In genomic region chr11:58867039-58867953, GRCm38 (mm10) we compare ENCODE assay signal across 8 mouse cellular contexts. TPM values are rescaled to one million over a fixed set of nuclear protein-coding genes. Genes with fewer than 3 reads are reported as not detected.
DNase-seq lines count a peak whose midpoint lies in the region; ATAC-seq and TF ChIP-seq lines count a peak whose summit lies in the region.

2810021J22Rik (plus strand) TSS chr11:58867216.

- H3K36me3 ChIP-seq in erythroblast, embryonic 14.5 days (ENCODE audit: control insufficient read depth), result peaks cover 29% of the 10 kb centered on the region
- peaks cover 22% of the 10 kb centered on the region for H3K36me3 ChIP-seq in heart, embryonic 12.5 days
- H3K36me3 ChIP-seq in kidney, embryonic 16.5 days (ENCODE audit: insufficient read depth, low read length), result peaks cover 13% of the 10 kb centered on the region; the same call in 1 of the 2 replicates
- peaks cover 2% of the 10 kb centered on the region; the same call in 1 of the 2 replicates for H3K36me3 ChIP-seq in liver, embryonic 11.5 days (ENCODE audit: control insufficient read depth, insufficient read depth, low read length)
- no peaks in the 10 kb centered on the region for H3K36me3 ChIP-seq in myocyte (ENCODE audit: control insufficient read depth, insufficient read depth)

- peak within 1 kb of the TSS; percentile 92 for H3K4me3 ChIP-seq in erythroblast, embryonic 14.5 days (replicated peaks)
- peak within 1 kb of the TSS; percentile 79 for H3K4me3 ChIP-seq in heart, embryonic 12.5 days
- H3K4me3 ChIP-seq in kidney, embryonic 16.5 days (ENCODE audit: low read length), result peak within 1 kb of the TSS; percentile 75
- peak within 1 kb of the TSS; percentile 74 for H3K4me3 ChIP-seq in liver, embryonic 11.5 days (ENCODE audit: low read depth, low read length)
- H3K4me3 ChIP-seq in myocyte, result peak within 1 kb of the TSS; percentile 53

- H3K9me3 ChIP-seq in erythroblast, embryonic 14.5 days (ENCODE audit: control insufficient read depth, low read length), result no peaks in the 10 kb centered on the region
- H3K9me3 ChIP-seq in heart, embryonic 12.5 days (replicated peaks), result 0 out of 2 replicates have a peak, but pooled peaks cover 3% of the 10 kb centered on the region
- H3K9me3 ChIP-seq in kidney, embryonic 16.5 days (ENCODE audit: low read length), result no peaks in the 10 kb centered on the region
- H3K9me3 ChIP-seq in liver, embryonic 11.5 days (ENCODE audit: control insufficient read depth, low read length), result no peaks in the 10 kb centered on the region

- H3K4me1 ChIP-seq in erythroblast, embryonic 14.5 days (ENCODE audit: control insufficient read depth), result peaks cover 27% of the 10 kb centered on the region
- H3K4me1 ChIP-seq in heart, embryonic 12.5 days (replicated peaks), result peaks cover 11% of the 10 kb centered on the region
- H3K4me1 ChIP-seq in kidney, embryonic 16.5 days (ENCODE audit: insufficient read depth, low read length), result peaks cover 9% of the 10 kb centered on the region; the same call in 1 of the 2 replicates
- no peaks in the 10 kb centered on the region for H3K4me1 ChIP-seq in liver, embryonic 11.5 days (replicated peaks; ENCODE audit: control insufficient read depth, insufficient read depth, low read length)

- 3% methylated on average over 37 of the region's 37 CpGs for WGBS in heart, embryonic 12.5 days
- 2% methylated on average over 37 of the region's 37 CpGs for WGBS in kidney, embryonic 16.5 days
- 4% methylated on average over 37 of the region's 37 CpGs for WGBS in liver, embryonic 11.5 days

- H3K9ac ChIP-seq in heart, embryonic 12.5 days, result peak within 1 kb of the TSS; percentile 78
- H3K9ac ChIP-seq in kidney, embryonic 16.5 days (replicated peaks; ENCODE audit: low read length), result peak within 1 kb of the TSS; percentile 72
- H3K9ac ChIP-seq in liver, embryonic 11.5 days (ENCODE audit: low read depth, low read length), result peak within 1 kb of the TSS; percentile 77

- ATAC-seq in heart, embryonic 12.5 days (ENCODE audit: insufficient number of reproducible peaks, low FRiP score), result peak; percentile 88
- ATAC-seq in kidney, embryonic 16.5 days (ENCODE audit: low FRiP score, low TSS enrichment), result peak; percentile 94
- ATAC-seq in liver, embryonic 11.5 days (replicated peaks; ENCODE audit: low FRiP score), result peak; percentile 92

- no peaks in the 10 kb centered on the region for H3K79me2 ChIP-seq in myocyte (ENCODE audit: control insufficient read depth, insufficient read depth)

- H3K27me3 ChIP-seq in erythroblast, embryonic 14.5 days (ENCODE audit: control insufficient read depth), result no peaks in the 10 kb centered on the region
- no peaks in the 10 kb centered on the region for H3K27me3 ChIP-seq in heart, embryonic 12.5 days (replicated peaks)
- H3K27me3 ChIP-seq in kidney, embryonic 16.5 days (ENCODE audit: insufficient read depth, low read length), result no peaks in the 10 kb centered on the region
- no peaks in the 10 kb centered on the region for H3K27me3 ChIP-seq in liver, embryonic 11.5 days (replicated peaks; ENCODE audit: control insufficient read depth, insufficient read depth, low read length)
- no peaks in the 10 kb centered on the region for H3K27me3 ChIP-seq in myocyte (ENCODE audit: control insufficient read depth, insufficient read depth, insufficient read length)

- peak within 1 kb of the TSS; percentile 7 for H3ac ChIP-seq in myocyte (ENCODE audit: control insufficient read depth, insufficient read length)

- DNase-seq in CD4-positive, CD25-positive, alpha-beta regulatory T cell, adult 2 months (ENCODE audit: low read depth, low spot score), result peak; percentile 89
- DNase-seq in brain, embryonic 18.5 days (ENCODE audit: low read depth, low spot score), result peak; percentile 50
- DNase-seq in liver, embryonic 11.5 days (ENCODE audit: low spot score), result peak; percentile 85
- DNase-seq in spleen, postnatal 4 days (ENCODE audit: low spot score in 2 of 2), result peak; percentile 80 to 89

- H3K4me2 ChIP-seq in heart, embryonic 12.5 days, result peak within 1 kb of the TSS; percentile 90
- H3K4me2 ChIP-seq in kidney, embryonic 16.5 days (replicated peaks; ENCODE audit: low read depth, low read length), result peak within 1 kb of the TSS; percentile 55
- H3K4me2 ChIP-seq in liver, embryonic 11.5 days, result peak within 1 kb of the TSS; percentile 62
- peak within 1 kb of the TSS; percentile 79 for H3K4me2 ChIP-seq in myocyte (ENCODE audit: low read depth)

- TF ChIP-seq POLR2A in myocyte (IDR thresholded peaks at IDR 0.05; ENCODE audit: insufficient read length, low read depth), result peak; percentile 82

- H3K27ac ChIP-seq in heart, embryonic 12.5 days (ENCODE audit: poor library complexity, severe bottlenecking), result peak within 1 kb of the TSS; percentile 80
- peak within 1 kb of the TSS; percentile 87 for H3K27ac ChIP-seq in kidney, embryonic 16.5 days (ENCODE audit: low read length)
- H3K27ac ChIP-seq in liver, embryonic 11.5 days (ENCODE audit: low read depth, low read length), result peak within 1 kb of the TSS; percentile 66; the same call in 1 of the 2 replicates

TF ChIP-seq in myocyte, 11 proteins besides CTCF, POLR2A, EP300 and RAD21:
- TF ChIP-seq CEBPB (IDR thresholded peaks at IDR 0.05; ENCODE audit: insufficient read depth, poor library complexity, severe bottlenecking), result no peak
- TF ChIP-seq MYOD1 (IDR thresholded peaks at IDR 0.05; ENCODE audit: control insufficient read depth in 1 of 3, insufficient read length in 2 of 3, low read depth in 2 of 3), result peak in 2 of 3 experiments; percentile 21 to 40
- no peak for TF ChIP-seq REST (IDR thresholded peaks at IDR 0.05; ENCODE audit: insufficient read depth, insufficient read length)
- no peak for TF ChIP-seq USF1 (IDR thresholded peaks at IDR 0.05; ENCODE audit: low read depth)
- TF ChIP-seq E2F4 (IDR thresholded peaks at IDR 0.05; ENCODE audit: insufficient read depth), result no peak
- peak; percentile 69 for TF ChIP-seq POLR2AphosphoS2 (IDR thresholded peaks at IDR 0.05; ENCODE audit: insufficient read length, low read depth)
- no peak for TF ChIP-seq TCF12 (IDR thresholded peaks at IDR 0.05; ENCODE audit: insufficient read depth, poor library complexity, severe bottlenecking)
- TF ChIP-seq MYOG (IDR thresholded peaks at IDR 0.05; ENCODE audit: control insufficient read depth in 1 of 3, insufficient read depth in 1 of 3, insufficient read length in 2 of 3, low read depth in 2 of 3), result peak in 1 of 3 experiments; percentile 53

RNA-seq across cellular contexts. Expression of gene 2810021J22Rik, which starts in this region (rescaled TPM):
- 0.04 and 0.05 TPM in 2 replicates for polyA plus RNA-seq in erythroblast, embryonic 14.5 days (2012)
- 3.6 and 4.8 TPM in 2 replicates for polyA plus RNA-seq in heart, embryonic 12.5 days (2016; fragmentation: Nextera tagmentation; extraction: Ambion mirVana)
- 9.1 and 9.4 TPM in 2 replicates for polyA plus RNA-seq in kidney, embryonic 16.5 days (2015; fragmentation: Nextera tagmentation; extraction: Ambion mirVana)
- 5.0 and 5.6 TPM in 2 replicates for polyA plus RNA-seq in liver, embryonic 11.5 days (2014; fragmentation: Nextera tagmentation; extraction: Ambion mirVana)
- polyA plus RNA-seq in myocyte (2012; fragmentation: generic; extraction: Trizol), result 2.5 TPM

Comparison
In these comparisons a context has a peak if more than half of its experiments do, and no peak if none do; other contexts are left out.
1. Peak in every context shown above with its lines: DNase-seq, ATAC-seq, H3K4me3 ChIP-seq and H3K27ac ChIP-seq.